9 mouse cellular contexts compared by ENCODE assay signal in the genomic region with DNA sequence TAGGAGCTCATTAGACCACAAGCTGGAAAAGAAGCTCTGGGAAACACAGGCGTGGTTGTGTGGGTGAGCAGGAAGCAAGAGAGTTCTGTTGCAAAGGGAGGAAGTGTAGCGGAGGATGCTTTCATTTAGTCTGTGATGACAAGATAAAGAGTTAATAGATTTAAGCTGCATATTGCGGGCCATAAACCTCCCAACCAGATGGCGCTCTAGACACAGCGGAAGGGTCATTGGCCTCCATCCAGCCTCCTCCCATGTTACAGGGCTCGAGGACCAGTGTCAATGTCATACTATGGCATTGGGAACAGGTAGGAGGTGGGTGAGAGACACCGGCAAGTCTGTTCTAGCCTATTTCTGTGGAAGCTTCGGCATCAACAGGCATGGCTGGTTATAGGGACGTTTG.
A peak's percentile ranks its signal among the peaks of the same experiment; 100 is the strongest.
DNase-seq lines count a peak whose midpoint lies in the region; ATAC-seq and TF ChIP-seq lines count a peak whose summit lies in the region.
"Had no signal": no experiment of that assay in that cellular context is flagged by ENCODE, and none has a peak within 500 bp of the region (broad histone marks: within the 10 kb centered on the region; RNA-seq: fewer than 3 reads in every experiment).

No protein-coding gene starts in this region.

- H3K27me3 ChIP-seq in forebrain, postnatal 0 days (ENCODE audit: insufficient read depth, low read length) = no peaks in the 10 kb centered on the region
- H3K27me3 ChIP-seq in forebrain, embryonic 12.5 days = no peaks in the 10 kb centered on the region
- H3K27me3 ChIP-seq: megakaryocyte, embryonic 14.5 days had no signal

- peak; percentile 39 for TF ChIP-seq CTCF in forebrain, postnatal 0 days (IDR thresholded peaks at IDR 0.05; ENCODE audit: low read depth)
- peak; percentile 27 for TF ChIP-seq CTCF in left cerebral cortex, adult 2 months (IDR thresholded peaks at IDR 0.05)

- WGBS in forebrain, postnatal 0 days = 50% methylated on average over 9 of the region's 9 CpGs
- WGBS in forebrain, embryonic 12.5 days = 68% methylated on average over 9 of the region's 9 CpGs

- no peak overlapping the region for H3K9ac ChIP-seq in forebrain, postnatal 0 days
- H3K9ac ChIP-seq in forebrain, embryonic 12.5 days = no peak overlapping the region

- no peaks in the 10 kb centered on the region for H3K9me3 ChIP-seq in forebrain, postnatal 0 days (ENCODE audit: low read length)
- H3K9me3 ChIP-seq in forebrain, embryonic 12.5 days = no peaks in the 10 kb centered on the region
- H3K9me3 ChIP-seq: megakaryocyte, embryonic 14.5 days had no signal

- H3K4me1 ChIP-seq in forebrain, postnatal 0 days (ENCODE audit: insufficient read depth) = no peaks in the 10 kb centered on the region
- H3K4me1 ChIP-seq in forebrain, embryonic 12.5 days = no peaks in the 10 kb centered on the region
- H3K4me1 ChIP-seq: megakaryocyte, embryonic 14.5 days had no signal

- intact Hi-C loops in left cerebral cortex, adult 2 months (cut with DNase I) = no loop called here
- intact Hi-C loops in left cerebral cortex, postnatal 4 days (cut with DNase I) = no loop called here
- intact Hi-C loops in gastrocnemius, postnatal 36 days (cut with DNase I) = no loop called here

- peak; percentile 7 for DNase-seq in forebrain, postnatal 0 days
- peak in 1 of 2 experiments; percentile 19 for DNase-seq in left cerebral cortex, adult 2 months (ENCODE audit: extremely low spot score in 1 of 2, low spot score in 2 of 2)
- DNase-seq in left cerebral cortex, adult 8-10 months (ENCODE audit: low spot score in 2 of 2) = no peak
- DNase-seq in ZHBTc4 (ENCODE audit: low read depth, low spot score) = peak; percentile 27
- peak; percentile 64 for DNase-seq in left cerebral cortex, postnatal 4 days
- DNase-seq in thymus, postnatal 4 days = no peak
- no peak for DNase-seq in gastrocnemius, postnatal 36 days

- no peaks in the 10 kb centered on the region for H3K36me3 ChIP-seq in forebrain, postnatal 0 days (ENCODE audit: insufficient read depth)
- no peaks in the 10 kb centered on the region for H3K36me3 ChIP-seq in forebrain, embryonic 12.5 days (replicated peaks)

- H3K4me3 ChIP-seq in forebrain, postnatal 0 days (ENCODE audit: low read depth, low read length) = no peak overlapping the region
- H3K4me3 ChIP-seq in forebrain, embryonic 12.5 days (replicated peaks) = no peak overlapping the region
- H3K4me3 ChIP-seq in left cerebral cortex, adult 2 months = no peak overlapping the region
- H3K4me3 ChIP-seq: megakaryocyte, embryonic 14.5 days had no signal

- ATAC-seq in forebrain, postnatal 0 days = no peak
- no peak for ATAC-seq in forebrain, embryonic 12.5 days (ENCODE audit: low FRiP score)

- H3K27ac ChIP-seq in forebrain, postnatal 0 days (ENCODE audit: low read depth, low read length) = no peak overlapping the region
- H3K27ac ChIP-seq in forebrain, embryonic 12.5 days = no peak overlapping the region
- H3K27ac ChIP-seq in left cerebral cortex, adult 2 months = no peak overlapping the region

- no peak overlapping the region for H3K4me2 ChIP-seq in forebrain, postnatal 0 days (ENCODE audit: low read depth)
- H3K4me2 ChIP-seq in forebrain, embryonic 12.5 days = no peak overlapping the region

Comparison
In these comparisons a context has a peak if more than half of its experiments do, and no peak if none do; other contexts are left out.
1. DNase-seq: peak in forebrain, postnatal 0 days (single experiment), ZHBTc4 (single experiment) and left cerebral cortex, postnatal 4 days (single experiment); none in left cerebral cortex, adult 8-10 months (0 of 2), thymus, postnatal 4 days (single experiment) and gastrocnemius, postnatal 36 days (0 of 2).